Mouse (Mus musculus) heart, embryonic 16.5 days (tissue): Measurements from ENCODE around the gene Kctd3. TPM values are rescaled to one million over a fixed set of nuclear protein-coding genes. Genes with fewer than 3 reads are reported as not detected.
"Not testable (repeated sequence)": the region's sequence is repeated elsewhere in the genome, so short reads cannot be mapped to it uniquely, and the experiment has no call there.

Experiments used
- ATAC-seq: fragments of 200-750 bp; cut with Nextera tagmentation; replicated peaks from 2 replicates; pipeline ENCODE4 v1.8.0; 2017; ENCODE audit warnings: moderate number of reproducible peaks; ENCODE audit not compliant: insufficient read depth, low FRiP score; ENCODE audit errors: extremely low read depth
- H3K27ac ChIP-seq: fragments of 300-500 bp; sonication (generic); 2 replicates; pipeline ENCODE4 v1.5.1; 2014; ENCODE audit warnings: mild to moderate bottlenecking, low read length, control low read depth, moderate library complexity
- H3K27me3 ChIP-seq: fragments of 300-500 bp; sonication (generic); 2 replicates; pipeline ENCODE4 v1.6.1; 2014; ENCODE audit warnings: low read length, mixed read lengths; ENCODE audit not compliant: control insufficient read depth, insufficient read depth
- H3K36me3 ChIP-seq: fragments of 300-500 bp; sonication (generic); 2 replicates; pipeline ENCODE4 v1.6.1; 2014; ENCODE audit not compliant: control insufficient read depth, insufficient read depth
- H3K4me1 ChIP-seq: fragments of 300-500 bp; sonication (generic); 2 replicates; pipeline ENCODE4 v1.6.1; 2014; ENCODE audit warnings: low read length, mixed read lengths; ENCODE audit not compliant: control insufficient read depth, insufficient read depth
- H3K4me2 ChIP-seq: fragments of 300-500 bp; sonication (generic); 2 replicates; pipeline ENCODE4 v1.6.1; 2014; ENCODE audit warnings: low read depth, mild to moderate bottlenecking, control low read depth, low read length
- H3K4me3 ChIP-seq: fragments of 300-500 bp; sonication (generic); 2 replicates; pipeline ENCODE4 v1.5.1; 2014; ENCODE audit warnings: mild to moderate bottlenecking, control low read depth, low read length
- H3K9ac ChIP-seq: fragments of 300-500 bp; sonication (generic); 2 replicates; pipeline ENCODE4 v1.6.1; 2014; ENCODE audit warnings: low read length, control low read depth
- H3K9me3 ChIP-seq: fragments of 300-500 bp; sonication (generic); replicated peaks from 2 replicates; pipeline ENCODE4 v1.6.1; 2016; ENCODE audit warnings: low read length; ENCODE audit not compliant: control insufficient read depth
- WGBS: fragments of 180-500 bp; shearing (Covaris S2); extraction: QIAGEN DNeasy Blood & Tissue Kit; methylation state at CpG from one replicate; pipeline ENCODE4 v1.1.7; 2014; 5-methylcytosine and 5-hydroxymethylcytosine counted together
- polyA plus RNA-seq: library from polyadenylated mRNA; unstranded; fragments of >200 nt; fragmentation: Nextera tagmentation; extraction: Ambion mirVana; gene quantifications from 2 replicates; pipeline ENCODE4 v1.2.1, GENCODE M21; 2015

The Kctd3 gene
- polyA plus RNA-seq, 1 experiment from 2014 or later, result 19.1 TPM

- H3K27me3 ChIP-seq, result no peaks in the 10 kb centered on the region
- WGBS, result 52% methylated on average over 3 of the region's 3 CpGs
- H3K27ac ChIP-seq, result no peak overlapping the region
- no peak overlapping the region for H3K9ac ChIP-seq
- no peaks in the 10 kb centered on the region for H3K9me3 ChIP-seq
- ATAC-seq, result no peak
- H3K36me3 ChIP-seq, result no peaks in the 10 kb centered on the region
- no peak overlapping the region for H3K4me3 ChIP-seq
- no peak overlapping the region for H3K4me2 ChIP-seq
- no peaks in the 10 kb centered on the region for H3K4me1 ChIP-seq
These were observed 39.2 kb upstream of the Kctd3 start for GRCm38 (mm10) chr1:189046831-189047230.

- H3K27ac ChIP-seq, result no peak overlapping the region
- H3K4me2 ChIP-seq, result no peak overlapping the region
- no peak overlapping the region for H3K4me3 ChIP-seq
- ATAC-seq, result no peak
- no peaks in the 10 kb centered on the region for H3K36me3 ChIP-seq
- no peak overlapping the region for H3K9ac ChIP-seq
- 81% methylated on average over 3 of the region's 3 CpGs for WGBS
- H3K4me1 ChIP-seq, result no peaks in the 10 kb centered on the region
- H3K9me3 ChIP-seq, result no peaks in the 10 kb centered on the region
- no peaks in the 10 kb centered on the region for H3K27me3 ChIP-seq
These were observed 38.7 kb upstream of the Kctd3 start for GRCm38 (mm10) chr1:189046301-189046700.

GRCm38 (mm10) chr1:189041261-189041660 lies 33.6 kb upstream of the Kctd3 start:
- Histone ChIP-seq H3K27ac (no peak overlapping the region), H3K4me2 (no peak overlapping the region), H3K9ac (no peak overlapping the region), H3K27me3 (no peaks in the 10 kb centered on the region), H3K4me1 (no peaks in the 10 kb centered on the region), H3K4me3 (no peak overlapping the region), H3K9me3 (no peaks in the 10 kb centered on the region), H3K36me3 (no peaks in the 10 kb centered on the region)
- peak; percentile 52 for ATAC-seq
- 63% methylated on average over 12 of the region's 12 CpGs for WGBS

GRCm38 (mm10) chr1:189039348-189039747 lies 31.7 kb upstream of the Kctd3 start:
- WGBS, result 82% methylated on average over 5 of the region's 5 CpGs
- Histone ChIP-seq H3K4me1 (no peaks in the 10 kb centered on the region), H3K9ac (no peak overlapping the region), H3K27me3 (no peaks in the 10 kb centered on the region), H3K36me3 (no peaks in the 10 kb centered on the region), H3K4me3 (no peak overlapping the region), H3K27ac (no peak overlapping the region), H3K9me3 (no peaks in the 10 kb centered on the region), H3K4me2 (no peak overlapping the region)
- no peak for ATAC-seq

GRCm38 (mm10) chr1:189032817-189033216 lies 25.2 kb upstream of the Kctd3 start:
- ATAC-seq, H3K27ac ChIP-seq: not testable (repeated sequence)

GRCm38 (mm10) chr1:189030975-189031374 lies 23.3 kb upstream of the Kctd3 start:
- H3K27me3 ChIP-seq, result no peaks in the 10 kb centered on the region
- whole genome bisulfite sequencing, result 69% methylated on average over 7 of the region's 7 CpGs
- no peak overlapping the region for H3K27ac ChIP-seq
- no peaks in the 10 kb centered on the region for H3K4me1 ChIP-seq
- no peaks in the 10 kb centered on the region for H3K36me3 ChIP-seq
- no peak for ATAC-seq
- H3K9ac ChIP-seq, result no peak overlapping the region
- no peak overlapping the region for H3K4me3 ChIP-seq
- H3K9me3 ChIP-seq, result no peaks in the 10 kb centered on the region
- H3K4me2 ChIP-seq, result no peak overlapping the region

More at GRCm38 (mm10) chr1:189032817-189033216, 25.2 kb upstream of the Kctd3 start:
- H3K4me3 ChIP-seq, H3K9me3 ChIP-seq, H3K36me3 ChIP-seq, H3K27me3 ChIP-seq, H3K4me2 ChIP-seq, H3K9ac ChIP-seq, H3K4me1 ChIP-seq: not testable (repeated sequence)
- 92% methylated on average over 2 of the region's 2 CpGs for WGBS

- Histone ChIP-seq H3K9ac (no peak overlapping the region), H3K27me3 (no peaks in the 10 kb centered on the region), H3K9me3 (no peaks in the 10 kb centered on the region), H3K36me3 (no peaks in the 10 kb centered on the region), H3K4me3 (no peak overlapping the region), H3K27ac (no peak overlapping the region), H3K4me1 (no peaks in the 10 kb centered on the region), H3K4me2 (no peak overlapping the region)
- WGBS, result 38% methylated on average over 1 of the region's 1 CpGs
- ATAC-seq, result no peak
These were observed 20.6 kb upstream of the Kctd3 start for GRCm38 (mm10) chr1:189028267-189028666.

GRCm38 (mm10) chr1:189026885-189027284 lies 19.2 kb upstream of the Kctd3 start:
- WGBS, result 52% methylated on average over 8 of the region's 8 CpGs
- H3K9ac ChIP-seq, result no peak overlapping the region
- H3K4me2 ChIP-seq, result no peak overlapping the region
- H3K36me3 ChIP-seq, result no peaks in the 10 kb centered on the region
- H3K27ac ChIP-seq, result no peak overlapping the region
- no peak overlapping the region for H3K4me3 ChIP-seq
- no peaks in the 10 kb centered on the region for H3K27me3 ChIP-seq
- H3K9me3 ChIP-seq, result no peaks in the 10 kb centered on the region
- no peak for ATAC-seq
- no peaks in the 10 kb centered on the region for H3K4me1 ChIP-seq

- H3K9ac ChIP-seq, result no peak overlapping the region
- 70% methylated on average over 1 of the region's 1 CpGs for WGBS
- no peaks in the 10 kb centered on the region for H3K9me3 ChIP-seq
- no peak overlapping the region for H3K27ac ChIP-seq
- no peaks in the 10 kb centered on the region for H3K4me1 ChIP-seq
- no peak overlapping the region for H3K4me2 ChIP-seq
- no peak for ATAC-seq
- no peaks in the 10 kb centered on the region for H3K36me3 ChIP-seq
- H3K27me3 ChIP-seq, result no peaks in the 10 kb centered on the region
- H3K4me3 ChIP-seq, result no peak overlapping the region
These were observed 16.1 kb upstream of the Kctd3 start for GRCm38 (mm10) chr1:189023701-189024080.
